Mouse (Mus musculus) erythroid progenitor cell, adult 5-6 weeks (primary cell): ENCODE measurements at regions not wholly inside any gene's neighbourhood (a gene's known extent, or its start where the extent isn't known, plus 50 kb on each side); places are given as distances from the start of the nearest gene placed in this dataset.

Source experiments
- ATAC-seq: replicated peaks from 2 replicates; pipeline ENCODE4 v1.8.0; 2016; ENCODE audit warnings: moderate number of reproducible peaks, mild to moderate bottlenecking, moderate TSS enrichment, inconsistent platforms; ENCODE audit not compliant: poor library complexity, low FRiP score, severe bottlenecking

DNA sequence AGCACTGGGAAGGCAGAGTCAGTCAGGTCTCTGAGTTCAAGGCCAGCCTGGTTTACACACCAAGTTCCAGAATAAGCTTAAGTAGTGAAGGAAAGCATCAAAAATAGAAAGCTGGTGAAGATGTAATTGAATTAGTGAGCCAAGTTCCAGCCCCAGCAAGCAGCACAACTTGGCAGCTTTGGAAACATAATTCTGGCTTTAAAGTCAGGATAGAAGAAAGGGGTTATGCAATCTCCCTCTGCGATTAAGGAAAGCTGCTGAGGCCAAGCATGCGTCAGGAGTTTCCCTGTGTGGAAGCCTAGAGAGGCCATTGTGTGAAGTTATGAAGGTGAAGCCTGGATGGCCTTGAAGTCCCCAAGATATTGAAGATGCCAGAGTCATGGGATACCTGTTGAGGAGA lies 269.3 kb upstream of the Eif4g2 start:
- no peak for ATAC-seq

DNA sequence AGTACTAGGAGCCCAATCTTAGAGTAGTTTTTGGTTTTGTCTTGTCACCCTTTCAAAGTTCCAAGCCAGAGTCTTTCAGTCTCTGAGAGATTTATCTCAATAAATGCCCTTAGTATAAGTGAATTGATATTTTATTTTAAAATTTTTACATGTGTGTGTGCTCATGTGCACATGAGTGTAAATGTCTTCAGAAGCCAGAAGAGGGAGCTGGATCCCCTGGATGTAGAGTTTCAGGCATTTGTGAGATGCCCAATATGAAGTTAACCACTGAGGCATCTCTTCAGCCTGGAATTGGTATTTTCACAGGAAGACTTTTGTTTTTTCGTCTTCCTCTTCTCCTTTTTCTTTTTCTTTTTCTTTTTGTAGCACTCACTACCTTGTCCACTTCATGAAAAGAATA lies 262.3 kb upstream of the Eif4g2 start:
- ATAC-seq = no peak

DNA sequence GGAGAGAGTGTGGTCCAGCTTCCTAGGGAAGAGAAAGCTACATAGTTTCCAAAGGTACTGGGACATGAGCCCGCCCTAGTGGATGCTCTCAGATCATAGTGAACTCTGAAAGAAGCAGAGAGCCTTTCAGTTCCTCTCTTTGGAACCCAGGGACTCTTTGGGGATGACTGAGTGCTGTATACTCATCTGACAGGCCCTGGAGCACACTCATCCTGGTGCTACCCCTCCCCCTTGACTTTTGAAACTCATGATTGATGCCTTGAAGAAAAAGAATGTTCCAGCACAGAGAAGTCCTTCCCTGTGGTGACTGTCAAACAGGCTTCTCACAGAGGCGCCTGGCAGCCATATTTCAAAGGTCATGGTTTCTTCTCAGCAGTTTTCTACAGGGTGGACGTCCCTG lies 254.2 kb upstream of the Eif4g2 start:
- ATAC-seq = no peak

DNA sequence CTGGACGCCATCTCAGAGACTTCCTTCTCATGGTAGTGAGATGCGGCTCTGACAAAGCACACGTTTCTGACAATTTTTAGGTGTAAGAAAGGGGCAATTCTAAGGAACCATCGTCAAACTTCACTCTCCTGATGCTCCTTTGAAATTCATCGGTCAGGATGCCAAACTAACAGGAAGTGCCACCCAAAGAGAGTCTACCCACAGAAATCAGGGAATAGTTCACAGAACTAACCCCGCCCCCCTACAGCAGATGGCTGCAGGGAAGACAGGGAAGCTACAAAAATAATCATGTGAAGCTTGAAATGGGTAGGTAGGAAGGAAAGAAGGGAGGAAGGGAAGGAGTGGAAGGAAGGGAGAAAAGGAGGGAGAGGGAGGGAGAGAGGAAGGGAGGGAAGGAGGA lies 240.1 kb upstream of the Eif4g2 start:
- ATAC-seq = no peak

DNA sequence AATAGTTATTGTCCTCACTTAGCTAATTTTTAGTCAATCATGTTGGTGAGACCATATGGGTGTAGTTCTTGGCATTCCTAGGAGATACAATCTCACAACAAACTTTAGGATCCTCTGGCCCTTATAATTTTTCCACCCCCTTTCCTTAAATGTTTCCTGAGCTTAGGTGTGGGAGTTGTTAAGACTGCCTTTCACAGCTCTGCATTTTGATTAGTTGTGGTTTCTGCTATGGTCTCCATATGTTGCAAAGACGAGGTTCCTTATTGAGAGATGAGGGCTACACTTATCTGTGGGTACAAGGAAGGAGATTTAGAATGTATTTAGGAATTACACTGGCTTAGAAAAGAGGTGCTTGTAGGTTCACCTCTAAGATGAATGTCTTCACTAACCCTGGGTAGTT lies 237.1 kb upstream of the Eif4g2 start:
- ATAC-seq = no peak

DNA sequence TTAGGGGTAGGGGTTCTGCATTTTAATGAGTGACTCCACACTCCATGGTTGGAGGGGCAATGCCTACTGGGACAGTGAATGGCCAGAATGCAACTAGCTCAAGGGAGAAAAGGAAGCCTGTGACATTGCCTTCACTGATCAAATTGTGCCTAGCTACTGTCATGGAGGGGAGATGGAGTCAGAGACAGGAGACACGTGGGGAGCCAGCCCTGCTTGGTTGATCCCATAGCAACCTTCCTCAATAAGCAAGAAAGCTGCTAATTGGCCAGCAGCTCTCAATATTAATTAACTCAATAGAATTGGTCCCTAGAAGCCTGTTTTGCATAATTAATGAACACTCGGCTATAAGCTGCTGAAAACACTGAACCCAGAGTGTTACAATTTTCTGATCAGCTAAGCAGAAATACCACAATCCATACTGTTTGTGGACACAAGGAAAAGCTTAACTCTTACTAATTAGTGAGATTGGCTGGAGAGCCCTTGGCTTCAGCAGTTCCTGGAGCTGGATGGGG lies 233.7 kb upstream of the Eif4g2 start:
- ATAC-seq = no peak

DNA sequence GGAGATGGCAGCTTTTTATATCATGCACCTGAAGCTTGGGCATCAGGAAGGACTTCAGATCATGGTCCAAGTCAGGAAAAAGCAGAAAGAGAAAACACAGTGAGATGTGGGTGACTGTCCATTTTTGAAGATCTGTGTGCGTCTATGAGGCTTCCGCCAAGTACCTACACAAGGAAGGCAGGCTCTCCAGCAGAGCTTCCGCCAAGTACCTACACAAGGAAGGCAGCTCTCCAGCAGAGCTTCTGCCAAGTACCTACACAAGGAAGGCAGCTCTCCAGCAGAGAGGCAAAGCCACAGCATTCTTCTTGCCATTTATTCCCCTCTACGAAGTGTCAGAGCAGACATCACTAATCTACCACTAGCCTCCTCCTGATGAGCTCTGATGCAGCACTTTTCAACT lies 231.1 kb upstream of the Eif4g2 start:
- no peak for ATAC-seq

DNA sequence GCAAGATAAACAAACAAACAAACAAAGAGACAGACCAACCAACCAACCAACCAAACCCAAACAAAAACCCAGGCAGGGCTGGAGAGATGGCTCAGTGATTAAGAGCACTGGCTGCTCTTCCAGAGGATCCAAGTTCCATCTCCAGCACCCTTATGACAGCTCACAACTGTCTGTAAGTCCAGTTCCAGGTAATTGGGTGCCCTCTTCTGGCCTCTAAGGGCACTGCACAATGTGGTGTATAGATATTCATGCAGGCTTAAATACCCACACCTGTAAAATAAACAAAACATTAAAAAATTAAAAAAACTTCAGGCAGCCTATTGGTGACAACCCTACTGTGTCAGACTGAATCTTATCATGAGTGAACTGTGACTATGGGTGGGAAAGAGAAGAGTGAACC lies 222.4 kb upstream of the Eif4g2 start:
- ATAC-seq = no peak

DNA sequence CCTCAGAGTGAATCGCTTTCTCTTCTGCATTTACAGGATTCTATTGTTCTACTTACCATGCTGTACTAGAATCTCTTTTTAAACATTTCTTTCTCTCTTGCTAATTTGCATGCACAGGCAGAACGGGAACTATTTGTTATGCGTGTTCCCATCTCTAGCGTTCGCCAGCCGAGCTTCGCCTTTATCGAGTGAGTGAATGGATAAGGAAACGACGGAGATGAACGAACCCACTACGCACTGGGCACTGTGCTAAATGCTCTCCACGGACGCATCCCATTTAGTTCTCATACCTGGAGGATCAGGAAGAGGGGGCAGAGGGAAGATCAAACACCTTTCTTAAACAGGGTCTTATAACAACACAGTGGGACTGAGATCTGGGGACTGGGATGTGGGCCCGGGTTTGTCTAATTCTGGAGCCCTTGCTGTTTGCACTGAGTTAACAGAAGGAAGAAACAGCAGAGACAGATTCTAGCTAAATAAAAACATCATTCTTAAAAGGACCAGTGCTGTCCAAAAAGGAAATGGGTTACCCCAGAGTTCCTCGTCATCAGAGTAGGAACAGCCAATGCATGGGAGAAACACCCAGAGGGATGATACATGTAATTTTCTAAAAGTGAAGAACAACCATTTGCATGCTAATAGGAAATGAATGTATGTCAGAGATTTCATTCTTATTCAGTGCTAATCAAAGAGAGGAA lies 219.1 kb upstream of the Eif4g2 start:
- no peak for ATAC-seq

DNA sequence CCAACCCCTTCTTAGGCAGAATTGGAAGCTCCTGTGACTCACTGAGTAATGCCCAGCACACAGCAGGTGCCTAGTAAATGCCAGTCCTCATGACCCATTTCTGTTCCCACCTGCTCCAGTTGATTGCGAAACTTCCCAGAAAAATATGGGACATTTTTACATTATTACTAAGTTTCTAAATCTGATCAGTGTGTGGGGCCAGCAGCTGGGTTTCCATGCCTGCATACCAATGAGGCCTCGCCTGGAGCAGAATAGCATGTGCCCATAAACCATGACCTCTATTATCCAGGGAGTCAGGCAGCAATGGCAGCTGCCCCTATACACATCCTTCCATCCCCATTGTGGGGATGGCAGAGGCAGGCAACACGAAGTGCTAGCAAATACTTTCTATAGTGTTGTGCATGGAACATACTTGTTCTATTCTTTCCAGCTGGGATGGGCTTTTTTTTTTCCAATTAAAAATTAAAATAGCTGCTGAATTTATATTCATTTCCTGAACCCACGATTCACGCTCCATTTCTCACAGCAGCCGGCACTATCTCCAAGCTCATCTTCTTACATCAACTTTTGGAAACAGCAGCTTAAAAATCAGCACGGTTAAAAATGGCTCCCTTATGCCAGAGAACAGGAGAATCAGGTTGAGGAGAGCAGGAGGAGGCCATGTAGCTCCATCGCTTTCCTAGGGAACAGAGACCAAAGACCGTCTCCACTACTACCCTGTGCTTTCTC lies 214.5 kb upstream of the Eif4g2 start:
- ATAC-seq = no peak

DNA sequence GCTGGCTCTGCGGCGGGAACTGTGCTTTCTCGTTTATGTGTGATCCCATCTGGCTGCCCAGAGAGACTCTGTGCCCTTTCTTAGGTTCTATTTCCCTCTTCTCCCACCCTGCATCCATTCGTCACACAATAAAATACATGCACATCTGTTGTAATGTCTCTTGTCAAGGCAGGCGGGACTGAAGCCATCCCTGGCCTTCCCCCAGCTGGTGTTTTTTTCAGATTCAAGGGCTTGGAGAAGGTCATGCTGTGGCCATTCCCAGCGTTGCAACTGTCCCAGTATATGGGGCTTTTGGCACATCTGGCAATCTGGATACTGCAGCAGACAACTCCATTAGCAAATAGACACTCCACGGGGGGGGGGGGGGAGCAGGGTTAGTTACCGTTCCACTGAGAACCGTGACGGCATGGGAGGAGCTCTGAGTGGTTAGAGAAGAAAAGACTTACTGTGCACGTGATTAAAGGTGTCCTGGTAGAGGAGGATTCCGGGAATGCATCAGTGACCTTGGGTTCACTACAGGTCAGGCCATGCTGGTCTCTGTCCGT lies 200.7 kb upstream of the Eif4g2 start:
- ATAC-seq = no peak

DNA sequence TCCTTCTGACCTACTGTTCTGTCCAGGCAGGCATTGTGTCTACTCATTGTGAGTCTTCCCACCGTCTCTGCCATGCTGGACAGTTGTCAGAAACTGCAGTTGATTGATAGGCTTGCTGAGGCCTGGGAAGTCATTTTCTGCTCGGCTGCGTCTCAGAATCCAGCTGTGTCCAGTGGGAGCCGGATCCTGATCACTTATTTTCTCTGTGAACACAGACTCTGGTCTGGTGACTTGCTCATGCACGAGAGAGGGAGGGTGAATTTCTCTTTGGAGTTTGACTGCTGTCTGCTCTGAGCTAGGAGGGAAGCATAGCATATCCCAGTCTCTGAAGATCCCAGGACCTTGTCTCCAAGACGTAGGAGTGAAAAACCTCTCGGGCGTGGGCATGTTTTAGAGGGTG lies 199.5 kb upstream of the Eif4g2 start:
- no peak for ATAC-seq

DNA sequence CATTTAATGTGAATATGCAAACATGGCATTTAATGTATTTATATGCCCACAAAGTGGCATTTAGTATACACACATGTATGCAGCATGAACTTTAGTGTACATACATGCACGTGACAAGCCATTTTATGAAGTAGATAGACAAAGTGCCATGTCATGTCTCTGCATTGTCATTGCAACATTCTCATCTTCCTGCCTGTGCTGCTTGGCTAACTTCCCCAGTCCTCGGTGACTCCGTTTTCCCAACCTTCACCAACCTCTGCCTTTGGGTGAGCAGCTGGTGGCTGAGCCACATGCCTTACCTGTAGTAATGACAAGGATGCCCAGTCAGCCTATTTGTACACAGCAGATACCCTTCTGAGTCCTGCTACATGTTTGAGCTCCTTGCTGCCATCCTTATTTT lies 194.9 kb upstream of the Eif4g2 start:
- no peak for ATAC-seq

DNA sequence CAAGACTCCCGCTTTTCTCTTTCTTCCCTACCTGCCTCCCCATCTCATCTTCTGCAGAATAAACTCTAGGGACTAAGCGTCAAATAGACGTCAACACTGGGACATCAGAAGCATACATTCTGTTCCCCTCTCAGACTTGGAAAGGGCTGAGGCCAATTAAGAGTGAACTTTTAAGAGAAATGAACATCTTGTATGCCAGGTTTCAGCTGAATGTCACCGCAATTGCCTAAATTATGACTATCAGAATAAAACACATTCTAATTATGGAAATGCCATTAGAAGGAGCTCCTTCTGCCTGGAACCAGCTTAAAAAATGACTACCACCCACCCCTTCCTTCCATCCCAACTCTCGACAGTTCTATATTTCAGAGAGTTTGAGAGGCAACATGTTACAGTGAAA lies 191.0 kb upstream of the Eif4g2 start:
- ATAC-seq = no peak

DNA sequence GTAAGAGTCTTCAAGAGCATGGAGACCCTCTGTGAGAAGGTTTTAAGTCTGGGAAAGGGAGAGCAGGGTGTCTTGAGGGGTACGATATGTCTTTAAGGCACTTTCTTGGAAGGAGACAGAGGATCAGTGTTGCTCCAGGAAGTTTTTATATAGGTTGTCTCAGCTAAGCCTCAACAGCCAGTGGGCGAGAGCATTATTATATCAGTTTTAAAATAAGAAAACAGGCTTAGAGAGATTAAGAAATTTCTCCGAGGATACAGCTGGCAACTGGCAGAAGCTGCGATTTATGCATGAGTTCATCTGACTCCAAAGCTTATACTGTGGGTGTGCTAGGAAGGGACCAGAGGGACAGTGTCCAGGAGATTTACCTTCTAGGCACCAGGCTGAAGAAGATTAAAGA lies 188.0 kb upstream of the Eif4g2 start:
- no peak for ATAC-seq

DNA sequence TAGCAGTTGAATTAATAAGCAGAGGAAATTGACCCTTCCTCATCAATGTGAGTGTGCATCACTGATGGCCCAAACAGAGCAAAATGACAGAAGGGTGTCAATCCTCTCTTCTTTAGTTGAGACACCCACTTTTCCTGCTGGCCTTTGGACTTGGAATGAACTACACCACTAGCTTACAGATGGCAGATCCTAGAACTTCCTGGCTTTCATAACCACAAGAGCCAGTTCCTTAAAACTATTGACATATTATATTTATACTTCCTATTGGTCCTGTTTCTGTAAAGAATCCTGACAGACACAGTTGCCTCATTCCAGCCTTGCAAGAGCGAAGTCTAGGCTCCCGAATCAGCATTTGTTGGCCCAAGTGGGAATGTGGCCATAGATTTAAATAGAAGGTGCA lies 185.4 kb upstream of the Eif4g2 start:
- no peak for ATAC-seq

DNA sequence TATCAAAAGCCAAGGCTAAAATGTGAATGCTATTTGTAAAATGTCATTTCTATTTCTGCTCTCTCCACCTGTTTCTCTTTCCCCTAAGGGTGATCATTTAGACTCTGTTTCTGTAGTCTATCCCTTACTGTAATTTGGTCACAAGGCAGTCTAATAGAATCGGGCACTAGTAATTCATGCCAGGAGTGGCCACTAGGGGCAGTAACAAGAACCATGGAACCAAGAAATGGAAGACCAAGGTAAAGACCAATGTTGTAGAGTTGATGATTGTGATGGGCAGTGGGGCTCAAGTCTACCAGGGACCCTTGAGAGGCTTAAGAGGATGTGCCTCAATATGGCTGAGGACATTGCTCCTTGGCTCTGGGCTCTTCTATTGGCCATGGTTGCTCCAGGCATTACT lies 180.5 kb upstream of the Eif4g2 start:
- ATAC-seq = no peak

DNA sequence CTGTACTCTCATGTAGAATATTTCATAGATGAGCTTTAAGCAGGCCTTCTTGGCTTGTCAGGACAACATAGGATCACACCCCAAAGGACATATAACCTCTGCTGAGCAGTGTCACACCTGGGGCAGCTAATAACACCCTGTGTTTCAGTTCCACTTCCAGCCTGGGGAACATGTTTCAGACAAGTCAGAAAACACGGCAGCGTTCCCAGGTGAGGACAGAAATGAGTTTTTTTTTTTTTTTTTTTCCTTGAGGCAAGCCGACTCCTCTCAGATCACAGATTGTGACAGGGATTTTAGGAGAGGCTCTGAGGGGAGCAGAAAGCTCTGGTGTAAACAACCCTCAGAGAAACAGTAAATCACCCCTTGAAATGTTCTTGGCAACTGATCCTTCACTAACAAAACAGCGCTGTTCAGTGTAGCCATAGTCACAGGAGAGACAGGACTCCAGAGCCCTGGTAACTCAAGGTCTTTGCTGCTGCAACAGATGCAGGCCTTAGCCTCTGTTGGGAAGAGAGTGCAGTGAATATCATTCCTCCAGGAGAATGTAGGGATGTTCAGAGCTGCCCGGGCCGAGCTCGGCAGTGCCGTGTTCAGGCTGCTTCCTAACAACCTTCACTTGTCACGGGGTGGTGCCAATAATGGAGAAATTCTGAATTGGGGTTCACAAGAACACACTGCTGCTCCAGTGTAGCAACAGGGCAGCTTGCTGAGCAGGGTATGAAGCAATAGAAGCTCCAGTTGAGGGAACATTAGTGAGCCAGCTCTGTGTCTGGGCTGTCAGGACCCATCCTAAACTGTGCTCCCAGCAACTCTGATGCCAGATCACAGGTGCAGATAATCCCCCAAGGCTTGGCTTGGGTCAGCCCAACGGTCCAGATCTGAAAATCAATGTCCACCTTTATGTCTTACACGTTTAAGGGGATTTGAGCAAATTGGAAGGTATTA lies 177.1 kb upstream of the Eif4g2 start:
- no peak for ATAC-seq

DNA sequence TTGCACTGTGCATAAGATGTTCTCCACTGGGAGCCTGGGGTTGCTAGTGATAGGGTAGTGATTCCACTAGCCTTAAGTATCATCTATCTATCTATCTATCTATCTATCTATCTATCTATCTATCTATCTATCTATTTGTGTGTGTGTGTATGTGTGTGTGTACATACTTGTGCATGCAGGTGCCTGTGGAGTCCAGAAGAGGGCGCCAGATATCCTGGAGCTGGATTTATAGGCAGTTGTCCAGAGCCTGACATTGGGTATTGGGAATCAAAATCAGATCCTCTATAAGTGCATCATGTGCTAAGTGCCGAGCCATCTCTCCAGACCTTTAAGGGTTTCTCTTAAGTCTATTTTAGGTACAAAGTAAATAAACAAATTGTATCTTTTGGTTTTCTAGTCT lies 175.0 kb upstream of the Eif4g2 start:
- ATAC-seq = no peak

DNA sequence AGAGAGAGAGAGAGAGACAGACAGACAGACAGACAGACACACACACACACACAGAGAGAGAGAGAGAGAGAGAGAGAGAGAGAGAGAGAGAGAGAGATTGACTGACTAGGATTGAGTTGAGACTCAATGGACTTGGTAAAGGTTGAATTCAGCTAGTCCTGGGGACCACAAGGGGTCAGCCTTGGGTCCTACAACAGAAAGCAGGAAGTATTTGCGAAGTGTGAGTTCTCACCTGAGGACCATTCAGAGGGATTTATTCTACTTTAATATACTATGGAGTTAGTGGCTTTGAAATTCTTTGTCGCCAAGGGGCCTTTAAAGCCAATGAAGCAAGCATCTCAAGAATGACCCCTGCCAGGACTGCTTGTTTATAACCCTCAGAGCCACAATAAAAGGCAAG lies 173.4 kb upstream of the Eif4g2 start:
- ATAC-seq = no peak
